Mouse (Mus musculus): ENCODE results near the gene Inhbc. TPM values are rescaled to one million over a fixed set of nuclear protein-coding genes. Genes with fewer than 3 reads are reported as not detected.

Gene Inhbc
- polyA plus RNA-seq, 1 experiment from 2014 or later: 0.10 TPM

Other genes with a start within 250 kb of the Inhbc start
- gene Os9, start 249.3 kb downstream of the Inhbc start, polyA plus RNA-seq (2016; fragmentation: Nextera tagmentation; extraction: Ambion mirVana): 59.7 and 60.1 TPM in 2 replicates
- gene B4galnt1, start 205.2 kb downstream of the Inhbc start, polyA plus RNA-seq (2016; fragmentation: Nextera tagmentation; extraction: Ambion mirVana): 3.0 and 3.8 TPM in 2 replicates
- gene Slc26a10, start 189.8 kb downstream of the Inhbc start, polyA plus RNA-seq (2016; fragmentation: Nextera tagmentation; extraction: Ambion mirVana): 2.1 and 2.9 TPM in 2 replicates
- gene Arhgef25, start 180.3 kb downstream of the Inhbc start, polyA plus RNA-seq (2016; fragmentation: Nextera tagmentation; extraction: Ambion mirVana): 26.9 and 29.6 TPM in 2 replicates
- 107 and 115 TPM in 2 replicates for gene Dtx3, start 174.7 kb downstream of the Inhbc start, polyA plus RNA-seq (2016; fragmentation: Nextera tagmentation; extraction: Ambion mirVana)
- 25.3 and 25.9 TPM in 2 replicates for gene Pip4k2c, start 158.8 kb downstream of the Inhbc start, polyA plus RNA-seq (2016; fragmentation: Nextera tagmentation; extraction: Ambion mirVana)
- gene Kif5a, start 107.1 kb downstream of the Inhbc start, polyA plus RNA-seq (2016; fragmentation: Nextera tagmentation; extraction: Ambion mirVana): 11.6 and 11.9 TPM in 2 replicates
- 187 and 197 TPM in 2 replicates for gene Dctn2, start 104.1 kb downstream of the Inhbc start, polyA plus RNA-seq (2016; fragmentation: Nextera tagmentation; extraction: Ambion mirVana)
- 11.1 and 12.2 TPM in 2 replicates for gene Mbd6, start 81.4 kb downstream of the Inhbc start, polyA plus RNA-seq (2016; fragmentation: Nextera tagmentation; extraction: Ambion mirVana)
- 160 and 175 TPM in 2 replicates for gene Mars, start 58.6 kb downstream of the Inhbc start, polyA plus RNA-seq (2016; fragmentation: Nextera tagmentation; extraction: Ambion mirVana)
- 2.0 and 2.1 TPM in 2 replicates for gene Arhgap9, start 48.5 kb downstream of the Inhbc start, polyA plus RNA-seq (2016; fragmentation: Nextera tagmentation; extraction: Ambion mirVana)
- 11.4 and 13.0 TPM in 2 replicates for gene Gli1, start 28.5 kb downstream of the Inhbc start, polyA plus RNA-seq (2016; fragmentation: Nextera tagmentation; extraction: Ambion mirVana)
- gene Inhbe, start 16.0 kb downstream of the Inhbc start, polyA plus RNA-seq (2016; fragmentation: Nextera tagmentation; extraction: Ambion mirVana): 0.04 TPM in 1 of 2 replicates, not detected in the other
- gene R3hdm2, start 9.9 kb upstream of the Inhbc start, polyA plus RNA-seq (2016; fragmentation: Nextera tagmentation; extraction: Ambion mirVana): 33.9 and 41.9 TPM in 2 replicates
- 0.57 and 0.58 TPM in 2 replicates for gene Stac3, start 131.3 kb upstream of the Inhbc start, polyA plus RNA-seq (2016; fragmentation: Nextera tagmentation; extraction: Ambion mirVana)
- gene Ndufa4l2, start 144.5 kb upstream of the Inhbc start, polyA plus RNA-seq (2016; fragmentation: Nextera tagmentation; extraction: Ambion mirVana): 2.2 and 4.5 TPM in 2 replicates
- gene Shmt2, start 152.0 kb upstream of the Inhbc start, polyA plus RNA-seq (2016; fragmentation: Nextera tagmentation; extraction: Ambion mirVana): 110 and 129 TPM in 2 replicates
- gene Nxph4, start 164.1 kb upstream of the Inhbc start, polyA plus RNA-seq (2016; fragmentation: Nextera tagmentation; extraction: Ambion mirVana): 5.2 and 9.7 TPM in 2 replicates

Measured in embryonic facial prominence, embryonic 10.5 days (tissue).